Mouse (Mus musculus) forebrain, embryonic 16.5 days (tissue): ENCODE measurements at regions not wholly inside any gene's neighbourhood (a gene's known extent, or its start where the extent isn't known, plus 50 kb on each side); places are given as distances from the start of the nearest gene placed in this dataset.

ENCODE experiments used
- ATAC-seq: fragments of 200-750 bp; cut with Nextera tagmentation; 2 replicates; pipeline ENCODE4 v1.8.0; 2017; ENCODE audit warnings: mild to moderate bottlenecking, moderate library complexity
- H3K27ac ChIP-seq: fragments of 300-500 bp; sonication (generic); 2 replicates; pipeline ENCODE4 v1.5.1; 2014; ENCODE audit warnings: low read length, control low read depth
- H3K27me3 ChIP-seq: fragments of 300-500 bp; sonication (generic); replicated peaks from 2 replicates; pipeline ENCODE4 v1.6.1; 2014; ENCODE audit warnings: low read length; ENCODE audit not compliant: control insufficient read depth, insufficient read depth
- H3K36me3 ChIP-seq: fragments of 300-500 bp; sonication (generic); 2 replicates; pipeline ENCODE4 v1.6.1; 2014; ENCODE audit not compliant: control insufficient read depth, insufficient read depth
- H3K4me1 ChIP-seq: fragments of 300-500 bp; sonication (generic); replicated peaks from 2 replicates; pipeline ENCODE4 v1.6.1; 2014; ENCODE audit warnings: low read length; ENCODE audit not compliant: control insufficient read depth, insufficient read depth
- H3K4me2 ChIP-seq: fragments of 300-500 bp; sonication (generic); 2 replicates; pipeline ENCODE4 v1.6.1; 2014; ENCODE audit warnings: mild to moderate bottlenecking, low read length, control low read depth
- H3K4me3 ChIP-seq: fragments of 300-500 bp; sonication (generic); replicated peaks from 2 replicates; pipeline ENCODE4 v1.5.1; 2014; ENCODE audit warnings: mild to moderate bottlenecking, low read length, control low read depth
- H3K9ac ChIP-seq: fragments of 300-500 bp; sonication (generic); replicated peaks from 2 replicates; pipeline ENCODE4 v1.6.1; 2014; ENCODE audit warnings: low read depth, low read length, control low read depth
- H3K9me3 ChIP-seq: fragments of 300-500 bp; sonication (generic); 2 replicates; pipeline ENCODE4 v1.6.1; 2016; ENCODE audit warnings: low read length; ENCODE audit not compliant: control insufficient read depth
- WGBS: fragments of 180-500 bp; shearing (Covaris S2); extraction: QIAGEN DNeasy Blood & Tissue Kit; methylation state at CpG from one replicate; pipeline ENCODE4 v1.1.7; 2014; 5-methylcytosine and 5-hydroxymethylcytosine counted together

- H3K9ac ChIP-seq = no peak overlapping the region
- 0 out of 2 replicates have a peak, but pooled peaks cover 3% of the 10 kb centered on the region for H3K9me3 ChIP-seq
- ATAC-seq = no peak
- 75% methylated on average over 9 of the region's 9 CpGs for WGBS
- no peaks in the 10 kb centered on the region for H3K4me1 ChIP-seq
- H3K36me3 ChIP-seq = no peaks in the 10 kb centered on the region
- no peak overlapping the region for H3K27ac ChIP-seq
- no peak overlapping the region for H3K4me3 ChIP-seq
- H3K27me3 ChIP-seq = no peaks in the 10 kb centered on the region
- no peak overlapping the region for H3K4me2 ChIP-seq
Measured at GRCm38 (mm10) chr8:103502991-103503767, 598.2 kb upstream of the Cdh5 start.

DNA sequence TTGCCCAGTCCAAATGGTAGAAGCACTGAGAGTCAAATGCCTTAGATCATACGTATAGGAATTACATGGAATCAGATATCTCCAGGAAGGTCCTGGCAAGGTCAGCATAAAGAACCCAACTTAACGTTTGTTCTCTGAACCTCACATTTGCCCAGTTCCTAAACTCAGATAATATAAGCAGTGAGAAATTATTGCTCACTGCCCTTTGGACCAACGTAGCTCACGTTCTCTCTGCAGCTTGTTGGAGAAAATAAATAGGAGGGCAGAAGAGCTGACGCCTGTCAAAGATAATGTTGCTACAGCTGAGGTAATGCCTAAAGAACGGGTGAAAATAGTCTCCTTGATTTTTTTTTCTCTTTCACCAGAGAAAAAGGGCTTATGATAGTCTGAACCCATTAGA lies 595.1 kb upstream of the Cdh5 start:
- Histone ChIP-seq H3K9me3 (0 out of 2 replicates have a peak, but pooled peaks cover 3% of the 10 kb centered on the region), H3K27ac (no peak overlapping the region), H3K9ac (no peak overlapping the region), H3K27me3 (no peaks in the 10 kb centered on the region), H3K4me2 (no peak overlapping the region), H3K36me3 (no peaks in the 10 kb centered on the region), H3K4me3 (no peak overlapping the region), H3K4me1 (no peaks in the 10 kb centered on the region)
- no peak for ATAC-seq
- WGBS = 57% methylated on average over 6 of the region's 6 CpGs

- Histone ChIP-seq H3K9ac (no peak overlapping the region), H3K4me2 (no peak overlapping the region), H3K4me3 (no peak overlapping the region), H3K4me1 (no peaks in the 10 kb centered on the region), H3K27ac (no peak overlapping the region), H3K9me3 (0 out of 2 replicates have a peak, but pooled peaks cover 3% of the 10 kb centered on the region), H3K27me3 (no peaks in the 10 kb centered on the region), H3K36me3 (no peaks in the 10 kb centered on the region)
- ATAC-seq = peak; percentile 81
- WGBS = 39% methylated on average over 5 of the region's 5 CpGs
Measured at GRCm38 (mm10) chr8:103507068-103507467, 594.4 kb upstream of the Cdh5 start.

DNA sequence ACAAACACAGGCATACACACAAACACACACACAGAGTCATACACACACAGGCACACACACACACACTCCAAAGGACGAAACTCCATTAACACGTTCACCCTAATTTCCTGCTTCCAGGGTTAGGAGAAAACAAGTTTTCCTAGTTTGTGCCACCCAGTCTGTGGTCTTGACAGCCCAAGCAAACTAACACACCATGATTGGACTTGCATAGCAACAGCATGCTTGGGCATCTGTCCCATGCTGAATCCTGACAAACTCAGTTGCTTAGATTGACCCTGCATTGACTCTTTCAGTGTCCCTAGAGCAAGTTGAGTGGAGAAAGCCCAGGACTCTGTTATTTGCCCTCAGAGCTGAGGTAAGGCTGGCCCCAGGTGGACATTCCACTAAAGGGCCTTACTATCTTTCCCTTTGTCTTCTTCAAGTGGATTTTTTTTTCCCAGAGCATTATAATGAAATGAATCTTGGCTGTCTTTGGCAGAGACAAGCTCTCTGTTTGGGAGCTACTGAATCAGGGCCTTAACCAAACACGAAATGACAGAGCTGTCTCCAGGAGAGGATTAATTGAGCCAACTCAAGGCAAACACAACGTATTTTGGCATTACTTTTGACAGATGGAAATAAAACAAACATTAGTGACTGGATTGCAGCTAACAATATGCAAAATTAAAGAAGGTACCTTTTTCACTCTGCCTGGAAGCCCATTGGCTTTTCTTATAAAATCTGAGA lies 581.1 kb upstream of the Cdh5 start:
- H3K27ac ChIP-seq = no peak overlapping the region; the same call in 1 of the 2 replicates
- H3K9ac ChIP-seq = no peak overlapping the region
- H3K36me3 ChIP-seq = no peaks in the 10 kb centered on the region
- 46% methylated on average over 4 of the region's 4 CpGs for WGBS
- no peak overlapping the region for H3K4me3 ChIP-seq
- no peak overlapping the region for H3K4me2 ChIP-seq
- ATAC-seq = peak; percentile 57; the same call in 1 of the 2 replicates
- H3K4me1 ChIP-seq = peaks cover 3% of the 10 kb centered on the region; the same call in 1 of the 2 replicates
- H3K9me3 ChIP-seq = no peaks in the 10 kb centered on the region
- no peaks in the 10 kb centered on the region for H3K27me3 ChIP-seq

- Histone ChIP-seq H3K9me3 (no peaks in the 10 kb centered on the region), H3K27ac (no peak overlapping the region), H3K4me2 (no peak overlapping the region), H3K36me3 (no peaks in the 10 kb centered on the region), H3K27me3 (no peaks in the 10 kb centered on the region), H3K4me1 (no peaks in the 10 kb centered on the region), H3K9ac (no peak overlapping the region), H3K4me3 (no peak overlapping the region)
- ATAC-seq = no peak
- WGBS = 88% methylated on average over 4 of the region's 4 CpGs
Measured at GRCm38 (mm10) chr8:103530903-103531302, 570.5 kb upstream of the Cdh5 start.

GRCm38 (mm10) chr8:103534971-103535370 lies 566.5 kb upstream of the Cdh5 start:
- no peak overlapping the region for H3K4me3 ChIP-seq
- H3K27me3 ChIP-seq = no peaks in the 10 kb centered on the region
- no peaks in the 10 kb centered on the region for H3K4me1 ChIP-seq
- no peak overlapping the region for H3K4me2 ChIP-seq
- no peak for ATAC-seq
- H3K27ac ChIP-seq = no peak overlapping the region
- no peak overlapping the region for H3K9ac ChIP-seq
- WGBS = 84% methylated on average over 4 of the region's 4 CpGs
- no peaks in the 10 kb centered on the region for H3K36me3 ChIP-seq
- no peaks in the 10 kb centered on the region for H3K9me3 ChIP-seq

GRCm38 (mm10) chr8:103536856-103537255 lies 564.6 kb upstream of the Cdh5 start:
- no peaks in the 10 kb centered on the region for H3K27me3 ChIP-seq
- no peak overlapping the region for H3K4me2 ChIP-seq
- no peak overlapping the region for H3K27ac ChIP-seq
- H3K4me3 ChIP-seq = no peak overlapping the region
- ATAC-seq = no peak
- H3K9ac ChIP-seq = no peak overlapping the region
- no peaks in the 10 kb centered on the region for H3K9me3 ChIP-seq
- no peaks in the 10 kb centered on the region for H3K36me3 ChIP-seq
- no peaks in the 10 kb centered on the region for H3K4me1 ChIP-seq
- 71% methylated on average over 2 of the region's 2 CpGs for WGBS

- Histone ChIP-seq H3K4me2 (no peak overlapping the region), H3K9ac (no peak overlapping the region), H3K36me3 (no peaks in the 10 kb centered on the region), H3K27me3 (no peaks in the 10 kb centered on the region), H3K27ac (no peak overlapping the region), H3K4me1 (no peaks in the 10 kb centered on the region), H3K4me3 (no peak overlapping the region), H3K9me3 (no peaks in the 10 kb centered on the region)
- ATAC-seq = no peak
- WGBS = 81% methylated on average over 2 of the region's 2 CpGs
Measured at GRCm38 (mm10) chr8:103541954-103542353, 559.5 kb upstream of the Cdh5 start.

- ATAC-seq = no peak
- H3K4me1 ChIP-seq = no peaks in the 10 kb centered on the region
- 87% methylated on average over 8 of the region's 8 CpGs for WGBS
- H3K27me3 ChIP-seq = no peaks in the 10 kb centered on the region
- H3K36me3 ChIP-seq = no peaks in the 10 kb centered on the region
- no peak overlapping the region for H3K4me3 ChIP-seq
- no peak overlapping the region for H3K27ac ChIP-seq
- H3K9ac ChIP-seq = no peak overlapping the region
- H3K9me3 ChIP-seq = no peaks in the 10 kb centered on the region
- H3K4me2 ChIP-seq = no peak overlapping the region
Measured at GRCm38 (mm10) chr8:103551916-103552535, 549.4 kb upstream of the Cdh5 start.
